Mouse (Mus musculus) stomach, embryonic 15.5 days (tissue): ENCODE results near the gene Tgfbr2. TPM values are rescaled to one million over a fixed set of nuclear protein-coding genes. Genes with fewer than 3 reads are reported as not detected.

Source experiments
- ATAC-seq: fragments of 200-750 bp; cut with Nextera tagmentation; 2 replicates; pipeline ENCODE4 v1.8.0; 2017; ENCODE audit warnings: low read depth, moderate number of reproducible peaks, moderate TSS enrichment; ENCODE audit not compliant: insufficient read depth, low FRiP score
- H3K27ac ChIP-seq: fragments of 300-500 bp; sonication (generic); 2 replicates; pipeline ENCODE4 v1.5.1; 2015; ENCODE audit warnings: mild to moderate bottlenecking, inconsistent platforms
- H3K27me3 ChIP-seq: fragments of 300-500 bp; sonication (generic); replicated peaks from 2 replicates; pipeline ENCODE4 v1.6.1; 2015; ENCODE audit warnings: inconsistent platforms
- H3K36me3 ChIP-seq: fragments of 300-500 bp; sonication (generic); 2 replicates; pipeline ENCODE4 v1.6.1; 2015; ENCODE audit warnings: inconsistent platforms
- H3K4me1 ChIP-seq: fragments of 300-500 bp; sonication (generic); 2 replicates; pipeline ENCODE4 v1.6.1; 2015; ENCODE audit warnings: inconsistent platforms
- H3K4me2 ChIP-seq: fragments of 300-500 bp; sonication (generic); 2 replicates; pipeline ENCODE4 v1.6.1; 2015; ENCODE audit warnings: mild to moderate bottlenecking, inconsistent platforms
- H3K4me3 ChIP-seq: fragments of 300-500 bp; sonication (generic); replicated peaks from 2 replicates; pipeline ENCODE4 v1.5.1; 2015; ENCODE audit warnings: inconsistent platforms
- H3K9ac ChIP-seq: fragments of 300-500 bp; sonication (generic); 2 replicates; pipeline ENCODE4 v1.6.1; 2015; ENCODE audit warnings: inconsistent platforms
- H3K9me3 ChIP-seq: fragments of 300-500 bp; sonication (generic); 2 replicates; pipeline ENCODE4 v1.6.1; 2016; ENCODE audit warnings: inconsistent platforms
- WGBS: fragments of 180-500 bp; shearing (Covaris S2); methylation state at CpG from one replicate; pipeline ENCODE4 v1.1.7; 2015; 5-methylcytosine and 5-hydroxymethylcytosine counted together
- polyA plus RNA-seq: library from polyadenylated mRNA; unstranded; fragments of >200 nt; fragmentation: Nextera tagmentation; extraction: Ambion mirVana; gene quantifications from 2 replicates; pipeline ENCODE4 v1.2.1, GENCODE M21; 2015

The Tgfbr2 gene
- polyA plus RNA-seq, 1 experiment from 2014 or later, result 30.8 TPM

DNA sequence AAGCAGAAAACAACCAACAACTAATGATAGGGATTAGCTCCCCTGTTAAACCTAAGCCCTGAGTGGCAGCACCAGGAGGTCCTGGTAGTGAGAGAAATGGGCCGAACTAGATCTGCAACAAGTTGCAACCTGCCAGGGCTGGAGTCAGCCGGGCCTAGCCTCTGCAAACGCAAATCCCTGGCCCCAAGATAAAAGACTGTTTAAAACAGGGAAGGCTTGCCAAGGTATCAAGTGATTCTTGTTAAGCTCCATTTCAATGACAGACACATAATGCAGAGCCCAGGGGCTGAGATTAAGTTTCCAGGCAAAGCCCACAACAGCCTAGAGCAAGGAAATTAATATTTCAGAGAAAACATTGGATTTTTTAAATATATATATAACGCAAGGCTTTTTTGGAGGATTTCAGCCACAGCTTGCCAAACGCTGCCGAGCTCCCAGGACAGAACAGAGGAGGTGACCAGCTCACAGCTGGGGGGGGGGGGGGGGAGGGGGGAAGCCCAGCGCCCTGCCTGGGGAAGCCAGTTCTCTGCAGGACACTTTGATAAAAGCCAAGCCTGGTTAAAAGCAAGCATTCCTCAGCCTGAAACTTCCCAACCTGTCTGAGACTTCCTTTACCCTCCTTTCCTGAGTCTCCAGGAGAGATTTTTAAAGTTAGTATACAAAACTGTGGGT lies 24.3 kb downstream of the Tgfbr2 start:
- 23% methylated on average over 7 of the region's 7 CpGs for WGBS
- Histone ChIP-seq H3K27ac (peak overlapping the region; percentile 73), H3K27me3 (no peaks in the 10 kb centered on the region), H3K4me2 (no peak overlapping the region), H3K9ac (no peak overlapping the region), H3K9me3 (no peaks in the 10 kb centered on the region), H3K4me1 (peaks cover 24% of the 10 kb centered on the region), H3K36me3 (peaks cover 6% of the 10 kb centered on the region; the same call in 1 of the 2 replicates), H3K4me3 (no peak overlapping the region)
- peak; percentile 44; the same call in 1 of the 2 replicates for ATAC-seq

DNA sequence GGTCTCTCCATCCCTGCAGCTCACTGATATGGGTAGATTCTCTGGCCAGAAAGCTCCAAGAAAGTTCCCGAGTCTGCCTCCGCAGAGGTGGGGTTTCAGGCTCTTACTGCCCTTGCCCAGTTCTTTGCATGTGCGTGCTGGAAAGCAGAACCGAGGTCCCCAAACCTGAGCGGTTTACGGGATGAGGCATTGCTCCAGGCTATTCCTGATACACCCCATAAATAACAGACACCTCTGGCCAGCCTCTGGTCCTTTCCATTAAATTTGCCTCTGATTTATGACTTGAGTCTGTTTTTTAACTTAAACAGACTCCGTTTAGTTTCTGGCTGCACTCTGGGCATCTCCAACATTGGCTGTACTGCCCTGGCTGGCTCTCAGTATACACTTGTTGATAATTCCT lies 26.4 kb downstream of the Tgfbr2 start:
- Histone ChIP-seq H3K4me2 (no peak overlapping the region), H3K9ac (no peak overlapping the region), H3K9me3 (no peaks in the 10 kb centered on the region), H3K27me3 (no peaks in the 10 kb centered on the region), H3K4me1 (peaks cover 30% of the 10 kb centered on the region), H3K4me3 (no peak overlapping the region), H3K27ac (no peak overlapping the region), H3K36me3 (no peaks in the 10 kb centered on the region)
- 67% methylated on average over 7 of the region's 7 CpGs for WGBS
- ATAC-seq, result no peak

DNA sequence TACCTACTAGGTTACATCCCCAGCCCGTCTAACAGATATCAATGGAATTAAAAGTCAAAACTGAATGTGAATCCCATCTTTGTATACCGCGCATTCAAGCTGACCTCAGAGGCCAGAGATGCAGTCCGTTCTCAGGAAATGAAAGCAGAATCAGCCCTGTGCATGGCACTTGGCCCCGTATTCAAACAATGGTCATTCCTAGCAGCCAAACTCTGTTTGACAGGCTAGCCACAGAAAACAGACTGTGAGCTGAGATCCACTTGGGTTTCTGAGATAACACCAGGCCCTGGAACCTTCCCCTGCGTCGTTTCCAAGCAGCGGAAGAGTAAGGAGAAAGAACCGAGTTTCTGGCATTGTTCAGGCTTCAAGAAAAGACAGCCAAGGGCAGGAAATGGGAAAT lies 28.9 kb downstream of the Tgfbr2 start:
- Histone ChIP-seq H3K4me3 (no peak overlapping the region), H3K9me3 (no peaks in the 10 kb centered on the region), H3K27me3 (no peaks in the 10 kb centered on the region), H3K4me2 (no peak overlapping the region), H3K9ac (no peak overlapping the region), H3K4me1 (peaks cover 16% of the 10 kb centered on the region), H3K27ac (peak overlapping the region; percentile 37), H3K36me3 (no peaks in the 10 kb centered on the region)
- ATAC-seq, result no peak
- 44% methylated on average over 9 of the region's 9 CpGs for WGBS

DNA sequence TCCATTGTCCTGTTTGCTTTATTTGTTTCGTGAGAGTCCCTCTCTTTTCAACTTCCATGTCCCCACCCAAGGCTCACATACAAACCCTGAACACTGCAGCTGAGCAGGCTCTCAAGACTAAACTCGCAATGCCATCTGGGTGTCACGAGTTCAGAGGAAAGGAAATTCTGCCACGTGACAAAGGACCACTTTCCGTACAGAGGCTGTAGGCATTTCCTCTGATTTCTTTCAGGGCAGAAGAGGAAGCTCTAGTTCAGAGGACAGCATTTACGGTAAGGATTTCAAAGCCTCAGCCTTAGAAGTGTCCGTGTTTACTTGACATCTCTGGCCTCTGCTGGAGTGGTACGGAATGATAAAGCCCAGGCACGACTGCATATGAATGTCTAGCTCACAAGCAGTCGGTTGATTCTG lies 29.9 kb downstream of the Tgfbr2 start:
- peak; percentile 43; the same call in 1 of the 2 replicates for ATAC-seq
- Histone ChIP-seq H3K4me1 (peaks cover 10% of the 10 kb centered on the region; the same call in 1 of the 2 replicates), H3K27me3 (no peaks in the 10 kb centered on the region), H3K4me2 (no peak overlapping the region), H3K36me3 (no peaks in the 10 kb centered on the region), H3K27ac (peak overlapping the region; percentile 37; the same call in 1 of the 2 replicates), H3K4me3 (no peak overlapping the region), H3K9ac (no peak overlapping the region), H3K9me3 (no peaks in the 10 kb centered on the region)
- WGBS, result 21% methylated on average over 10 of the region's 10 CpGs

DNA sequence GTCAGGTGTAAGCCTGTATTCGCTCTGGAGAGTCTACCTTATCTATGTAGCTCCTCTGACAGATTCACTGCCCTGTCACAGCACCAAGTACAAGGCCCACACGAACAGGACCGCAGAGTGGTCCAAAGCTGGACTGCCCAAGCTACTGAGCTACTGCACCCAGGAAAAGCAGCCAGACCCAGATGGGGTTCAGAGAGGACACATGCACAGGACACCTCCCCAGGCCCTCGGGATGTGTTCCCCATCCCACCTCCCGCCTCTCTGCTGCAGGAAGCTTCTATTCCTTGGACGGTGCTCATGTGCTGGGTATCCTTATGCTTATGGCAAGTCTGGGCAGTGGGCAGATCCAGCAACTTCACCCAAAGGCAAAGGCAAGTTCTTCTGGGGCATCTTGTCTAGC lies 34.7 kb downstream of the Tgfbr2 start:
- WGBS, result 93% methylated on average over 6 of the region's 6 CpGs

DNA sequence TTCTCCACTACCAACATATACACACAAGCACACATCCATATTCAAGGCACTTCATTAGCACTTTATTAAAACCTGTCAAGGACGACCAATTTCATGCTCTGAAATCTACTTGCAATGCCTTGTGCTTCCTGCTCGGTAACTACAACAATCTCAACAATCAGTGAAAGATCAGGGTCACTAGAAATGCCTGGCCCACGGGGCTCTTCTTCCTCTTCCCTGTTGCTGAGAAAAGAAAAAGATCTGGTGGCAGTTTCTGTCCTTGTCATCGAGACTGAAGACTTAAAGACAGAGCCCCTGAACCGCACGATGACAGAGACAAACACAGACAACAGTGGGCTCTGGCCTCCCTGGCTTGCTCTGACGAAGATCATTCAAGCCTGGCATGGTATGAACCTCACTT lies 35.6 kb downstream of the Tgfbr2 start:
- H3K9me3 ChIP-seq, result no peaks in the 10 kb centered on the region
- H3K4me2 ChIP-seq, result no peak overlapping the region
- no peak overlapping the region for H3K27ac ChIP-seq
- no peak for ATAC-seq
- 74% methylated on average over 7 of the region's 7 CpGs for WGBS
- 0 out of 2 replicates have a peak, but pooled peaks cover 2% of the 10 kb centered on the region for H3K36me3 ChIP-seq
- no peak overlapping the region for H3K9ac ChIP-seq
- peaks cover 2% of the 10 kb centered on the region; the same call in 1 of the 2 replicates for H3K4me1 ChIP-seq
- no peak overlapping the region for H3K4me3 ChIP-seq
- H3K27me3 ChIP-seq, result no peaks in the 10 kb centered on the region

More for the DNA sequence above, 34.7 kb downstream of the Tgfbr2 start:
- Histone ChIP-seq H3K4me3 (no peak overlapping the region), H3K9me3 (no peaks in the 10 kb centered on the region), H3K4me1 (peaks cover 7% of the 10 kb centered on the region; the same call in 1 of the 2 replicates), H3K9ac (no peak overlapping the region), H3K27ac (no peak overlapping the region), H3K4me2 (no peak overlapping the region), H3K36me3 (0 out of 2 replicates have a peak, but pooled peaks cover 2% of the 10 kb centered on the region), H3K27me3 (no peaks in the 10 kb centered on the region)
- ATAC-seq, result no peak

DNA sequence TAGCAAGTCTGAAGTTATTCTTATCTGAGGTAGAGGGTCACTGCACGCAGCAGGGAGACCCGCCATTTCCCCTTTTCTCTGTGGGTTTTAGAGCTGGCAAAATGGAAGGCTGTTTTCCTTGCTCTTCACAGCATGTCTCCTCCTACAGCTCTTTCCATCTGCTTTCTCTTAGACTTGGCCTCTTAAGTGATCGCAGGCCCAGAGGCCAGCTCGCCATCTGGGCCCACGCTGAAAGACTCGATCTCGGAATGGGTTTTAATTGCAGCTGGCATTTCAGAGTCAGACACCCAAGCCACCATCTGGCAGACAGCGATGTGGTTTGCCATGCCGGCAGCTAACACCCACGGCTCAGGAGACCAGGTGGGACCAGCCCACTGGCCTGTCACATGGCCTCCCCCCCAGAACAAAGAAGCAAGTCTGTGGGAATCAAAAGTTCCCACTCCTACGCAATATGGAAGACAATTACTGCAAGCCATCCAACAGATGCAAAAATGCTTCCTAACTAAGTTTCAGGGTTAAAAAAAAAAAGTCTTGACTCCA lies 36.5 kb downstream of the Tgfbr2 start:
- Histone ChIP-seq H3K27ac (0 out of 2 replicates have a peak overlapping the region, but pooled peaks have one; percentile 1), H3K4me3 (no peak overlapping the region), H3K9me3 (no peaks in the 10 kb centered on the region), H3K27me3 (no peaks in the 10 kb centered on the region), H3K4me1 (peaks cover 2% of the 10 kb centered on the region; the same call in 1 of the 2 replicates), H3K36me3 (0 out of 2 replicates have a peak, but pooled peaks cover 2% of the 10 kb centered on the region), H3K4me2 (no peak overlapping the region), H3K9ac (no peak overlapping the region)
- no peak for ATAC-seq
- WGBS, result 72% methylated on average over 11 of the region's 11 CpGs

DNA sequence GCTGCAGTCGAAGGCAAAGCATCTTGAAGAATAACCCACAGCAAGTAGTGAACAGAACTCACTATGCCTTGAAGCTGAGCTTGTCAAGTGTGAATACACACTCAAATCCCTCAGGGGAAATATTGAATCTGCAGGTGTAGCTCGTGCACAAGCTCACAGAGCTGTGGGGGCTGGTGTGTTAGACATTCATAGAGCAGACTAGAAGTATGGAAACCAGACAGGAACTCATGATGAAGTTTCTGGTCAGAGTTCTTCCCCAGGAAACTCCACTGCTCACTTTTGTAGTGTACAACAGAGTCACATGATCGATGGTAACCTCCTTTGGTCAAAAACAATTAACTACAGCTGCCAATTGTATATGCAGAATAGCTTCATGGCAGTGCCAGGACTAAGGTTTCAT lies 37.5 kb downstream of the Tgfbr2 start:
- no peak for ATAC-seq
- H3K9me3 ChIP-seq, result no peaks in the 10 kb centered on the region
- H3K27me3 ChIP-seq, result no peaks in the 10 kb centered on the region
- H3K4me2 ChIP-seq, result no peak overlapping the region
- H3K4me1 ChIP-seq, result peaks cover 5% of the 10 kb centered on the region; the same call in 1 of the 2 replicates
- H3K9ac ChIP-seq, result no peak overlapping the region
- H3K4me3 ChIP-seq, result no peak overlapping the region
- 0 out of 2 replicates have a peak, but pooled peaks cover 2% of the 10 kb centered on the region for H3K36me3 ChIP-seq
- no peak overlapping the region for H3K27ac ChIP-seq
- WGBS, result 69% methylated on average over 3 of the region's 3 CpGs

DNA sequence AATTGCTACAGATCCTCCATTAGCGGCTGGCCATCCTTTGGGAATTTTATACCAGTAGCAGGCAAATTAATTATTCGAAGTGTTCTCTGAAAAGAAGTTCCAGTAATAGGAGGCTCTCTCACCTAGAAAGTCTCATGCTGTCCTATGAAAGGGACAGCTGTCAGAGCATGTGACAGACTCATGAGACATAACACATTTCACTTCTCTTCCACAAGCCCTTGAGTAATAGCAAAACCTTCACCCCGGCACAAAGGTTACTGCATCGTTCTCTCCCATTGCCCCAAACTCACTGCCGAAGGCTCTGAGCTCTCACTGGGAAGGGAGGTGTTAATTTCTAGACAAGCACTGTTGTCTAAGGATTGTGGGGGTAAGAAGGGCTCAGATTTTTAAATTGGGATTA lies 38.3 kb downstream of the Tgfbr2 start:
- ATAC-seq, result no peak
- Histone ChIP-seq H3K4me2 (no peak overlapping the region), H3K27ac (no peak overlapping the region), H3K9ac (no peak overlapping the region), H3K4me3 (no peak overlapping the region), H3K9me3 (no peaks in the 10 kb centered on the region), H3K4me1 (peaks cover 5% of the 10 kb centered on the region; the same call in 1 of the 2 replicates), H3K27me3 (no peaks in the 10 kb centered on the region), H3K36me3 (0 out of 2 replicates have a peak, but pooled peaks cover 2% of the 10 kb centered on the region)
- 71% methylated on average over 5 of the region's 5 CpGs for WGBS

DNA sequence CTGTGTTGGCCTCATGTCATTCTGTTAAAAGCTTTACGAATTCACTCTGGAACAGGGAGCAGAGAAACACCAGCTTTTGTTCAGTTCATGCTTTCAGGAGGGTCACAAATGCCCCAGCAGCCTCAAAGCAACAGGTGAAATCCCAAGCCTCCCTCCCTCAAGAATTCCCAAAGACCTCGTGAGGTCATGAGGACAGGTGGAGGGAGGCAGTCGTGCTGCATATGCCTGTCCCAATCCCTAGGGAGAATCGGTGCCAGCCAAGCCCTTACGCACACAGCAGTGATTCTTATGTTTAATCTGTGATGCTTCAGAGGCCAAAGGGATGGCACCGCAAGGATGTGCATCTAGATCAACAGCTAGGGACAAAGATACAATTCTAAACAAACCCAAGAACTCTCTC lies 39.0 kb downstream of the Tgfbr2 start:
- Histone ChIP-seq H3K9me3 (no peaks in the 10 kb centered on the region), H3K36me3 (0 out of 2 replicates have a peak, but pooled peaks cover 4% of the 10 kb centered on the region), H3K9ac (no peak overlapping the region), H3K27me3 (no peaks in the 10 kb centered on the region), H3K4me2 (no peak overlapping the region), H3K27ac (no peak overlapping the region), H3K4me3 (no peak overlapping the region), H3K4me1 (peaks cover 5% of the 10 kb centered on the region; the same call in 1 of the 2 replicates)
- ATAC-seq, result no peak
- WGBS, result 72% methylated on average over 6 of the region's 6 CpGs

DNA sequence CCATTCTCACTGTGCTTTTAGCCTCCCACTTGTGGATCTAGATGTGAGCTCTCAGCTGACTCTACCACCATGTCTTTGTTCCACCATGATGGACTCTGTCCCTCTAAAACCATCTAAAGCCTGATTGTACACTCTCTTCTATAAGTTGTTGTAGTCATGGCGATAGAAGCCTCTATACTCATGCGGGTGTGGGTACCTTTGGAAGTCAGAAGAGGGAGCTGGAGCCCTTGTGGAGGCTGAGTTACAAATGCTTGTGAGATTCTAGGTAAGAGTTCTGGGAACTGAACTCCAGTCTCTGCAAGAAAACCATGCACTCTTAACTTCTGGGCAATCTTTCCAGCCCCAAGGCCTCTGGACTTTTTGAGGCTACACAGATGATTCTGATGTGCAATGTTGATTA lies 40.7 kb downstream of the Tgfbr2 start:
- H3K27me3 ChIP-seq, result no peaks in the 10 kb centered on the region
- no peaks in the 10 kb centered on the region for H3K9me3 ChIP-seq
- H3K36me3 ChIP-seq, result peaks cover 10% of the 10 kb centered on the region; the same call in 1 of the 2 replicates
- no peak overlapping the region for H3K4me3 ChIP-seq
- no peak overlapping the region for H3K4me2 ChIP-seq
- WGBS, result 86% methylated on average over 2 of the region's 2 CpGs
- no peak overlapping the region for H3K27ac ChIP-seq
- 0 out of 2 replicates have a peak, but pooled peaks cover 5% of the 10 kb centered on the region for H3K4me1 ChIP-seq
- no peak overlapping the region for H3K9ac ChIP-seq
- ATAC-seq, result no peak

DNA sequence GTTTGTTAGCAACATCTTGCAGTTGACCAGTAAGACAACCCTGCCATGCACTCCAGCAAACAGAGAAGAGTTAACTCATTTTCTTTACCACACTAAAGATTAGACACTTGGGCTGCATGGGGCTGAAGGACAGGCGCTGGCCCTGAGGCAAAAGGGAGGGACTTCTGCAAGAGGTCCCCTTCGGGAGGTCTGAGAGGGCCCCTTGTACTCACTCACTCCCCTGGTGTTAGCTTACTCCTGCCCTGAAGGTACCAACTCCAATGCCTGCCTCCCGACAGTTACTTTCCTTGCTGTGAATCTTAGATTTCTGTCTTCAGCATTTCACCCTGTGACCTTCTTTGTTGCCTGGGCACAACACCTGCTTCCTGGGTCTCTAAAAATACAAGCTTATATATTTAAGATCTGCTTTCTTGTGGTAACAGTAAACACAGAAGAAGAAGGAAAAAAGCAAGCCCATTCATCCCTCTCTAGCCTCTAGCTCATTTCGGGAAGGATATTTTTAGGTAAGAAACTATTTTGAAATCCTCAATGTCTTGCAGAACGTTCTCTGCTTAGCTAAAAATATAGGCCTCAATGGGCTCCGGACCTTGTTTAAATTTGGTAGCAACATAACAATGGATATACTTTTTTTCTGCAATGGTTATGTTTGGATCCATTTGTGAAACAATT lies 41.7 kb downstream of the Tgfbr2 start:
- Histone ChIP-seq H3K4me3 (no peak overlapping the region), H3K4me1 (0 out of 2 replicates have a peak, but pooled peaks cover 3% of the 10 kb centered on the region), H3K4me2 (no peak overlapping the region), H3K27me3 (no peaks in the 10 kb centered on the region), H3K9me3 (no peaks in the 10 kb centered on the region), H3K27ac (no peak overlapping the region), H3K9ac (no peak overlapping the region), H3K36me3 (peaks cover 9% of the 10 kb centered on the region; the same call in 1 of the 2 replicates)
- no peak for ATAC-seq
- WGBS, result 65% methylated on average over 6 of the region's 6 CpGs
